Mouse (Mus musculus) liver, postnatal 0 days (tissue): ENCODE data around the gene Vamp5. TPM values are rescaled to one million over a fixed set of nuclear protein-coding genes. Genes with fewer than 3 reads are reported as not detected.
A peak's percentile ranks its signal among the peaks of the same experiment; 100 is the strongest.

Experiments used
- ATAC-seq: fragments of 200-750 bp; cut with Nextera tagmentation; 2 replicates; pipeline ENCODE4 v1.8.0; 2017; ENCODE audit warnings: mild to moderate bottlenecking, moderate library complexity
- DNase-seq: peaks from one replicate; pipeline ENCODE4 v3.0.0-alpha.2; 2016
- H3K27ac ChIP-seq: fragments of 300-500 bp; sonication (generic); 2 replicates; pipeline ENCODE4 v1.5.1; 2014; ENCODE audit warnings: antibody characterized with exemption, moderate library complexity, mild to moderate bottlenecking, low read depth
- H3K27me3 ChIP-seq: fragments of 300-500 bp; sonication (generic); 2 replicates; pipeline ENCODE4 v1.6.1; 2014; ENCODE audit warnings: low read length, control low read depth, mixed read lengths; ENCODE audit not compliant: insufficient read depth
- H3K36me3 ChIP-seq: fragments of 300-500 bp; sonication (generic); replicated peaks from 2 replicates; pipeline ENCODE4 v1.6.1; 2014; ENCODE audit warnings: mild to moderate bottlenecking, control low read depth, low read length, moderate library complexity, mixed read lengths; ENCODE audit not compliant: insufficient read depth
- H3K4me1 ChIP-seq: fragments of 300-500 bp; sonication (generic); 2 replicates; pipeline ENCODE4 v1.6.1; 2014; ENCODE audit warnings: antibody characterized with exemption, mild to moderate bottlenecking, control low read depth; ENCODE audit not compliant: insufficient read depth
- H3K4me2 ChIP-seq: fragments of 300-500 bp; sonication (generic); 2 replicates; pipeline ENCODE4 v1.6.1; 2014; ENCODE audit warnings: low read depth, mild to moderate bottlenecking, low read length, moderate library complexity, mixed read lengths
- H3K4me3 ChIP-seq: fragments of 300-500 bp; sonication (generic); 2 replicates; pipeline ENCODE4 v1.5.1; 2014; ENCODE audit warnings: low read depth, low read length
- H3K9ac ChIP-seq: fragments of 300-500 bp; sonication (generic); replicated peaks from 2 replicates; pipeline ENCODE4 v1.6.1; 2014; ENCODE audit warnings: mild to moderate bottlenecking, moderate library complexity
- H3K9me3 ChIP-seq: fragments of 300-500 bp; sonication (generic); 2 replicates; pipeline ENCODE4 v1.6.1; 2016; ENCODE audit warnings: mild to moderate bottlenecking, control low read depth, low read length, mixed read lengths
- CTCF ChIP-seq: sonication (generic); IDR thresholded peaks from 2 replicates; pipeline ENCODE4 v1.5.1; 2016; ENCODE audit warnings: antibody characterized with exemption, low read depth
- EP300 ChIP-seq: IDR thresholded peaks from 2 replicates; pipeline ENCODE4 v1.6.1; 2016; ENCODE audit warnings: antibody characterized with exemption, low read depth, mild to moderate bottlenecking
- WGBS: fragments of 180-500 bp; shearing (Covaris S2); extraction: QIAGEN DNeasy Blood & Tissue Kit; methylation state at CpG from one replicate; pipeline ENCODE4 v1.1.7; 2014; ENCODE audit not compliant: insufficient replicate concordance; 5-methylcytosine and 5-hydroxymethylcytosine counted together
- polyA plus RNA-seq: library from polyadenylated mRNA; unstranded; fragments of >200 nt; fragmentation: Nextera tagmentation; extraction: Ambion mirVana; gene quantifications from 2 replicates; pipeline ENCODE4 v1.2.1, GENCODE M21; 2015

The Vamp5 gene
- polyA plus RNA-seq, 1 experiment from 2014 or later = 53.1 TPM

DNA sequence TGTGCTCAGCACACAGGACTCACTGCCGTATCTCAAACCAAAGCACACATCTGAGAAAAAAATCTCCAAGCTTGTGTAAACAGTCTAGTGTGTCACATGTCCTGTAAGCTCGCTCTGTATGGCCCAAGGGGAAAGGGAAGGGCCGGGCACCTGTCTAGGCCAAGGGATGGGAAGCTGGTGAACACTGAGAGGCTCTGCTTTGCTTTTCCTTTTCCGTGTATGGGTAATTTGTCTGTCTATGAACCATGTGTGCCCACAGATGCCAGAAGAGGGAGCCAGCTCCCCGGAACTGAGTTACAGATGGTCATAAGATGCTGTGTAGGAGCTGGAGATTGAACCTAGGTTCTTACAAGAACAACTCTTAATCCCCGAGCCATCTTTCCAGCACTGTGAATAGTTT lies 54.0 kb downstream of the Vamp5 start:
- 54% methylated on average over 6 of the region's 6 CpGs for WGBS
- no peaks in the 10 kb centered on the region; the same call in 1 of the 2 replicates for H3K4me1 ChIP-seq
- no peaks in the 10 kb centered on the region for H3K9me3 ChIP-seq
- H3K9ac ChIP-seq = no peak overlapping the region
- ATAC-seq = peak; percentile 49
- DNase-seq = peak; percentile 55
- H3K36me3 ChIP-seq = peaks cover 76% of the 10 kb centered on the region
- TF ChIP-seq EP300 (no peak), CTCF (peak; percentile 72)
- H3K4me2 ChIP-seq = no peak overlapping the region
- no peak overlapping the region for H3K27ac ChIP-seq
- no peak overlapping the region for H3K4me3 ChIP-seq
- H3K27me3 ChIP-seq = no peaks in the 10 kb centered on the region

DNA sequence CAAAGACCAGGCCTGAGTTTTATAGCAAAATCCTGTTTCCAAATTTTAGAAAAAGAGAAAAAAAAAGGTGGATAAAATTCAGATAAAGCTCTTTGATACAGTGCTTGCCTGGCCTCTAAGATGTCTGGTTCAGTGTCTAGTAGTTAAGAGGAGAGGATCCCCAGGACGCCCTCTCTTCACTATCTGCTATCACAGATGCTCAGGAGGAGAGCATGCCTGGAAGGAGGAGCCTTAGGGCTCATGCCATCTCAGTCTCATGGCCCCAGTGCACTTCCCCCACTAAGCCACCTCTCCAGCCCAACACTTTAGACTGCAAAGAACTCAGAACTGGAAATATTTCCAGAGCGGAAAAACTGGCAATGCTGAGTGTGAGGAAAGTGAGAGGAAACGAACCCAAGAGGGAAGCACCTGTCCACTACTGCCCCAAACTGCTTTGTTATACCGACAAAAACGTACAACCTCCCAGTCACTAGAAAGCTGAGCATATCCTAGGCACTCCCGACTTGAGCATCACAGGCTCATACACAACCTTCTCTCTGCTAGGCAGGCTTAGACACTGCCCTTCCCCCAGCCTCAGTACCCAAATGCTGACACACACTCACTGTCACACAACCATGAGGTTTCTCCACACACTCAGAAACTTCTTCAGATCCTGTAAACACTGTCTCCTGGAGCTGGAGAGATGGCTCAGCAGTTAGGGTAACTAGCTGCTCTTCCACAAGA lies 56.3 kb downstream of the Vamp5 start:
- H3K27ac ChIP-seq = peak overlapping the region; percentile 64
- no peak overlapping the region for H3K4me3 ChIP-seq
- H3K4me2 ChIP-seq = no peak overlapping the region
- H3K9me3 ChIP-seq = no peaks in the 10 kb centered on the region
- H3K4me1 ChIP-seq = no peaks in the 10 kb centered on the region
- H3K9ac ChIP-seq = no peak overlapping the region
- H3K36me3 ChIP-seq = peaks cover 81% of the 10 kb centered on the region
- DNase-seq (no peak), ATAC-seq (peak; percentile 90)
- 72% methylated on average over 6 of the region's 6 CpGs for WGBS
- TF ChIP-seq CTCF (no peak), EP300 (peak; percentile 37; the same call in 1 of the 2 replicates)
- no peaks in the 10 kb centered on the region for H3K27me3 ChIP-seq

DNA sequence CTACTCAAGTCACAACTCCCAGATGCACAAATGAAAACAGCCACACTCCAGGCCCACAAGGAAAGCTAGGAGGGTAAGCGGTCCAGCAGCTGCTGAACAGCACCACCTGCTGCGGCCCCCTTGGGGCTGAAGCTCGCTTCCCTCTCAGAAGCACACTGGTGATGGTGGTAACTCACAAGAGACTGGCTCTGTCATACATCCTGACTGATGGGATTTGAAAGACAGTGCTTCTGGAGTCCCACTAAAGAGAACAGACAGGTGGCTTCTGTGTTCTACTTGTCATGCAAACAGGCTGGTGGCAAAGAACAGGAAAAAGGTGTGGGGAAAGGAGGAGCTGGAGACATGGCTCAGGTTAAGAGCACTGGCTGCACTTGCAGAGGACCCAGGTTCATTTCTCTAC lies 57.3 kb downstream of the Vamp5 start:
- no peak overlapping the region for H3K4me2 ChIP-seq
- DNase-seq = no peak
- no peaks in the 10 kb centered on the region for H3K4me1 ChIP-seq
- no peak overlapping the region for H3K27ac ChIP-seq
- H3K4me3 ChIP-seq = no peak overlapping the region
- H3K9ac ChIP-seq = no peak overlapping the region
- WGBS = 100% methylated on average over 3 of the region's 3 CpGs
- ATAC-seq = no peak
- no peaks in the 10 kb centered on the region for H3K9me3 ChIP-seq
- TF ChIP-seq EP300 (no peak), CTCF (no peak)
- peaks cover 81% of the 10 kb centered on the region for H3K36me3 ChIP-seq
- H3K27me3 ChIP-seq = no peaks in the 10 kb centered on the region

DNA sequence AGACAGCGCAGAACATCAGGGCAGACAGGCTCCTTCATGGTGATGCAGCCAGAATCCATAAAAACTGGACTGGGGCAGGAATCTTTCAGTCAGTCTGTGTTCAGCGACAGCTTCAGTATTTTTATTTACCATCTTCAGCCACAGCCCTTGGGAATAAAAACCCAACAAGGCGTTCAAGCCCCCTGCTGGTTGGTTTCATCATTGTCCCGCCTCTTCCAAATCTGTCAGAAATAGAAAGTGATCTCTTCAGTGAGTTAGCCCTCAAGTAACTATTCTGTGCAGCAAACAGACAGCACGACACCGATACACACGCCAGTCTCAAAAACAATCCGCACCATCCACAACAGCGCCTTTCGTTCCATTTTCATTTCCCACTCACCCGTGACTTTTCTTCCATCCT lies 61.2 kb downstream of the Vamp5 start:
- no peak overlapping the region for H3K4me3 ChIP-seq
- H3K36me3 ChIP-seq = peaks cover 71% of the 10 kb centered on the region
- no peak overlapping the region for H3K9ac ChIP-seq
- H3K27me3 ChIP-seq = no peaks in the 10 kb centered on the region
- TF ChIP-seq CTCF (peak; percentile 72), EP300 (no peak)
- 0 out of 2 replicates have a peak, but pooled peaks cover 2% of the 10 kb centered on the region for H3K4me1 ChIP-seq
- peak; percentile 72 for DNase-seq
- no peaks in the 10 kb centered on the region for H3K9me3 ChIP-seq
- 71% methylated on average over 11 of the region's 11 CpGs for WGBS
- no peak for ATAC-seq
- H3K4me2 ChIP-seq = no peak overlapping the region
- no peak overlapping the region for H3K27ac ChIP-seq

Other genes with a start within 250 kb of the Vamp5 start
- 0.96 and 1.3 TPM in 2 replicates for gene Atoh8, start 144.9 kb downstream of the Vamp5 start, polyA plus RNA-seq
- 0.16 and 0.20 TPM in 2 replicates for gene Sftpb, start 75.9 kb downstream of the Vamp5 start, polyA plus RNA-seq
- 21.1 and 21.7 TPM in 2 replicates for gene Usp39, start 35.3 kb downstream of the Vamp5 start, polyA plus RNA-seq
- gene 0610030E20Rik, start 33.2 kb downstream of the Vamp5 start, polyA plus RNA-seq = 13.0 and 13.3 TPM in 2 replicates
- 92.3 and 113 TPM in 2 replicates for gene Tmem150a, start 25.0 kb downstream of the Vamp5 start, polyA plus RNA-seq
- 61.0 and 63.2 TPM in 2 replicates for gene Rnf181, start 13.5 kb downstream of the Vamp5 start, polyA plus RNA-seq
- gene Vamp8, start 10.2 kb upstream of the Vamp5 start, polyA plus RNA-seq = 263 and 277 TPM in 2 replicates
- gene Ggcx, start 33.8 kb upstream of the Vamp5 start, polyA plus RNA-seq = 16.2 and 20.7 TPM in 2 replicates
- 111 and 138 TPM in 2 replicates for gene Mat2a, start 59.1 kb upstream of the Vamp5 start, polyA plus RNA-seq
- gene Sh2d6, start 141.2 kb upstream of the Vamp5 start, polyA plus RNA-seq = not detected in 2 replicates
- 20.0 and 22.8 TPM in 2 replicates for gene Capg, start 163.9 kb upstream of the Vamp5 start, polyA plus RNA-seq
- gene Elmod3, start 217.9 kb upstream of the Vamp5 start, polyA plus RNA-seq = 4.0 and 5.2 TPM in 2 replicates
- gene Retsat, start 218.0 kb upstream of the Vamp5 start, polyA plus RNA-seq = 90.4 and 109 TPM in 2 replicates
- gene Tgoln1, start 236.5 kb upstream of the Vamp5 start, polyA plus RNA-seq = 21.5 and 23.2 TPM in 2 replicates